Mouse (Mus musculus): Measurements from ENCODE around the gene Agr3. TPM values are rescaled to one million over a fixed set of nuclear protein-coding genes. Genes with fewer than 3 reads are reported as not detected.

The Agr3 gene
- polyA plus RNA-seq, 1 experiment from 2014 or later = not detected

GRCm38 (mm10) chr12:35932816-35933215 is 7.4 kb downstream of the Agr3 start:
- H3K27ac ChIP-seq = no peak overlapping the region
- H3K27me3 ChIP-seq (replicated peaks) = no peaks in the 10 kb centered on the region
- ATAC-seq = peak; percentile 35; the same call in 1 of the 2 replicates
- H3K4me2 ChIP-seq = no peak overlapping the region
- no peaks in the 10 kb centered on the region for H3K36me3 ChIP-seq
- H3K9me3 ChIP-seq (replicated peaks) = no peaks in the 10 kb centered on the region
- no peak overlapping the region for H3K4me3 ChIP-seq
- H3K4me1 ChIP-seq = no peaks in the 10 kb centered on the region
- H3K9ac ChIP-seq = no peak overlapping the region

- no peaks in the 10 kb centered on the region for H3K27me3 ChIP-seq (replicated peaks)
- ATAC-seq = no peak
- H3K4me1 ChIP-seq = no peaks in the 10 kb centered on the region
- H3K9ac ChIP-seq = no peak overlapping the region
- H3K4me2 ChIP-seq = no peak overlapping the region
- H3K36me3 ChIP-seq = no peaks in the 10 kb centered on the region
- no peak overlapping the region for H3K4me3 ChIP-seq
- no peak overlapping the region for H3K27ac ChIP-seq
- no peaks in the 10 kb centered on the region for H3K9me3 ChIP-seq (replicated peaks)
- 49% methylated on average over 1 of the region's 1 CpGs for WGBS (ENCODE audit: insufficient replicate concordance)
Measured at GRCm38 (mm10) chr12:35951757-35952156, 26.3 kb downstream of the Agr3 start.

GRCm38 (mm10) chr12:35957235-35957634 is 31.8 kb downstream of the Agr3 start:
- Histone ChIP-seq H3K27me3 (replicated peaks) (no peaks in the 10 kb centered on the region), H3K4me1 (no peaks in the 10 kb centered on the region), H3K9ac (no peak overlapping the region), H3K36me3 (no peaks in the 10 kb centered on the region), H3K27ac (no peak overlapping the region), H3K9me3 (replicated peaks) (no peaks in the 10 kb centered on the region), H3K4me3 (no peak overlapping the region), H3K4me2 (no peak overlapping the region)
- WGBS (ENCODE audit: insufficient replicate concordance) = 42% methylated on average over 2 of the region's 2 CpGs
- no peak for ATAC-seq

GRCm38 (mm10) chr12:35966098-35966767 is 40.8 kb downstream of the Agr3 start:
- 31% methylated on average over 7 of the region's 7 CpGs for WGBS (ENCODE audit: insufficient replicate concordance)
- H3K27me3 ChIP-seq (replicated peaks) = no peaks in the 10 kb centered on the region
- no peaks in the 10 kb centered on the region for H3K9me3 ChIP-seq (replicated peaks)
- H3K9ac ChIP-seq = no peak overlapping the region
- peaks cover 20% of the 10 kb centered on the region for H3K4me1 ChIP-seq
- peak; percentile 83 for ATAC-seq
- no peak overlapping the region for H3K27ac ChIP-seq
- H3K36me3 ChIP-seq = no peaks in the 10 kb centered on the region
- no peak overlapping the region for H3K4me3 ChIP-seq
- H3K4me2 ChIP-seq = peak overlapping the region; percentile 32

GRCm38 (mm10) chr12:35966768-35967141 is 41.3 kb downstream of the Agr3 start:
- no peak overlapping the region for H3K9ac ChIP-seq
- no peaks in the 10 kb centered on the region for H3K9me3 ChIP-seq (replicated peaks)
- no peak for ATAC-seq
- H3K27ac ChIP-seq = no peak overlapping the region
- 55% methylated on average over 7 of the region's 7 CpGs for WGBS (ENCODE audit: insufficient replicate concordance)
- peaks cover 20% of the 10 kb centered on the region for H3K4me1 ChIP-seq
- peak overlapping the region; percentile 32 for H3K4me2 ChIP-seq
- H3K27me3 ChIP-seq (replicated peaks) = no peaks in the 10 kb centered on the region
- H3K4me3 ChIP-seq = no peak overlapping the region
- H3K36me3 ChIP-seq = no peaks in the 10 kb centered on the region

GRCm38 (mm10) chr12:35975898-35976297 is 50.5 kb downstream of the Agr3 start:
- Histone ChIP-seq H3K4me3 (no peak overlapping the region), H3K4me1 (no peaks in the 10 kb centered on the region), H3K4me2 (no peak overlapping the region), H3K9me3 (replicated peaks) (no peaks in the 10 kb centered on the region), H3K27ac (no peak overlapping the region), H3K27me3 (replicated peaks) (no peaks in the 10 kb centered on the region), H3K36me3 (no peaks in the 10 kb centered on the region), H3K9ac (no peak overlapping the region)
- WGBS (ENCODE audit: insufficient replicate concordance) = 45% methylated on average over 3 of the region's 3 CpGs
- no peak for ATAC-seq

- no peak overlapping the region for H3K4me3 ChIP-seq
- no peaks in the 10 kb centered on the region for H3K9me3 ChIP-seq (replicated peaks)
- no peak overlapping the region for H3K27ac ChIP-seq
- no peak for ATAC-seq
- 47% methylated on average over 6 of the region's 6 CpGs for WGBS (ENCODE audit: insufficient replicate concordance)
- H3K4me1 ChIP-seq = peaks cover 9% of the 10 kb centered on the region
- no peak overlapping the region for H3K9ac ChIP-seq
- H3K27me3 ChIP-seq (replicated peaks) = no peaks in the 10 kb centered on the region
- no peak overlapping the region for H3K4me2 ChIP-seq
- no peaks in the 10 kb centered on the region for H3K36me3 ChIP-seq
Measured at GRCm38 (mm10) chr12:35977633-35978246, 52.3 kb downstream of the Agr3 start.

GRCm38 (mm10) chr12:35979625-35980024 is 54.2 kb downstream of the Agr3 start:
- H3K4me2 ChIP-seq = no peak overlapping the region
- no peak overlapping the region for H3K9ac ChIP-seq
- no peak overlapping the region for H3K4me3 ChIP-seq
- 64% methylated on average over 5 of the region's 5 CpGs for WGBS (ENCODE audit: insufficient replicate concordance)
- H3K27me3 ChIP-seq (replicated peaks) = no peaks in the 10 kb centered on the region
- no peak for ATAC-seq
- H3K4me1 ChIP-seq = peaks cover 9% of the 10 kb centered on the region
- no peak overlapping the region for H3K27ac ChIP-seq
- no peaks in the 10 kb centered on the region for H3K9me3 ChIP-seq (replicated peaks)
- no peaks in the 10 kb centered on the region for H3K36me3 ChIP-seq

GRCm38 (mm10) chr12:35981732-35982360 is 56.4 kb downstream of the Agr3 start:
- no peak overlapping the region for H3K4me2 ChIP-seq
- H3K4me3 ChIP-seq = no peak overlapping the region
- peaks cover 9% of the 10 kb centered on the region for H3K4me1 ChIP-seq
- no peak overlapping the region for H3K9ac ChIP-seq
- H3K27ac ChIP-seq = no peak overlapping the region
- peak; percentile 89 for ATAC-seq
- no peaks in the 10 kb centered on the region for H3K27me3 ChIP-seq (replicated peaks)
- H3K36me3 ChIP-seq = no peaks in the 10 kb centered on the region
- 19% methylated on average over 6 of the region's 6 CpGs for WGBS (ENCODE audit: insufficient replicate concordance)
- H3K9me3 ChIP-seq (replicated peaks) = no peaks in the 10 kb centered on the region

GRCm38 (mm10) chr12:35983472-35983871 is 58.1 kb downstream of the Agr3 start:
- Histone ChIP-seq H3K4me1 (peaks cover 9% of the 10 kb centered on the region), H3K4me2 (no peak overlapping the region), H3K27me3 (replicated peaks) (no peaks in the 10 kb centered on the region), H3K9me3 (replicated peaks) (no peaks in the 10 kb centered on the region), H3K27ac (no peak overlapping the region), H3K9ac (no peak overlapping the region), H3K4me3 (no peak overlapping the region), H3K36me3 (no peaks in the 10 kb centered on the region)
- WGBS (ENCODE audit: insufficient replicate concordance) = 67% methylated on average over 9 of the region's 9 CpGs
- ATAC-seq = no peak

- Histone ChIP-seq H3K36me3 (no peaks in the 10 kb centered on the region), H3K27ac (no peak overlapping the region), H3K27me3 (replicated peaks) (no peaks in the 10 kb centered on the region), H3K9ac (no peak overlapping the region), H3K4me1 (peaks cover 9% of the 10 kb centered on the region), H3K4me3 (no peak overlapping the region), H3K4me2 (no peak overlapping the region), H3K9me3 (replicated peaks) (no peaks in the 10 kb centered on the region)
- ATAC-seq = no peak
- 84% methylated on average over 5 of the region's 5 CpGs for WGBS (ENCODE audit: insufficient replicate concordance)
Measured at GRCm38 (mm10) chr12:35984743-35985142, 59.3 kb downstream of the Agr3 start.

- no peaks in the 10 kb centered on the region for H3K4me1 ChIP-seq
- no peaks in the 10 kb centered on the region for H3K9me3 ChIP-seq (replicated peaks)
- H3K27me3 ChIP-seq (replicated peaks) = no peaks in the 10 kb centered on the region
- WGBS (ENCODE audit: insufficient replicate concordance) = 60% methylated on average over 9 of the region's 9 CpGs
- H3K4me3 ChIP-seq = no peak within 1 kb of the TSS
- no peak within 1 kb of the TSS for H3K9ac ChIP-seq
- no peak for ATAC-seq
- no peak within 1 kb of the TSS for H3K27ac ChIP-seq
- H3K4me2 ChIP-seq = no peak within 1 kb of the TSS
- no peaks in the 10 kb centered on the region for H3K36me3 ChIP-seq
Measured at GRCm38 (mm10) chr12:35992711-35993110, 67.3 kb downstream of the Agr3 start, which contains the start of gene Agr2. Agr2 (plus strand) TSS chr12:35992907.
